Mouse (Mus musculus) CH12.LX (cell line): ENCODE measurements around the gene Gdi1.
A peak's percentile ranks its signal among the peaks of the same experiment; 100 is the strongest.

ENCODE experiments used
- BHLHE40 ChIP-seq: IDR thresholded peaks from 2 replicates; pipeline ENCODE4 v1.6.1; 2011; ENCODE audit warnings: mild to moderate bottlenecking, low read depth, low read length, improper control_type of control experiment
- CHD1 ChIP-seq: IDR thresholded peaks from 2 replicates; pipeline ENCODE4 v1.6.1; 2012; ENCODE audit warnings: low read depth, low read length, improper control_type of control experiment, inconsistent platforms
- CTCF ChIP-seq, 2 experiments: IDR thresholded peaks in 1 of 2; conservative IDR thresholded peaks in 1 of 2; 2 replicates each; pipeline ENCODE4 v1.5.1; 2011 to 2012; ENCODE audit warnings: low read depth in 2 of 2, low read length in 2 of 2, improper control_type of control experiment in 1 of 2, inconsistent platforms in 1 of 2, mild to moderate bottlenecking in 1 of 2, moderate library complexity in 1 of 2
- ELF1 ChIP-seq: IDR thresholded peaks from 2 replicates; pipeline ENCODE4 v1.6.1; 2014; ENCODE audit warnings: low read depth, mild to moderate bottlenecking, inconsistent platforms, low read length, improper control_type of control experiment
- ETS1 ChIP-seq: conservative IDR thresholded peaks from 2 replicates; pipeline ENCODE4 v1.6.1; 2012; ENCODE audit warnings: low read depth, mild to moderate bottlenecking, inconsistent platforms, low read length, improper control_type of control experiment, moderate library complexity
- ZNF384 ChIP-seq: IDR thresholded peaks from 2 replicates; pipeline ENCODE4 v1.6.1; 2012; ENCODE audit warnings: low read depth, low read length, improper control_type of control experiment, inconsistent platforms

- TF ChIP-seq ZNF384 (no peak), ELF1 (no peak), CHD1 (peak; percentile 62; the same call in 1 of the 2 replicates), CTCF (conservative IDR thresholded peaks at IDR 0.05 in 1 of 2, IDR thresholded peaks at IDR 0.05 in 1 of 2; ENCODE audit: low read depth in 2 of 2, low read length in 2 of 2) (no peak), BHLHE40 (no peak), ETS1 (no peak)
These were observed 22.9 kb upstream of the Gdi1 start, which contains the start of the genes Taz and Dnase1l1 for GRCm38 (mm10) chrX:74281732-74282394.
